Mouse (Mus musculus) limb, embryonic 13.5 days (tissue): ENCODE results near the gene Gpr37l1. TPM values are rescaled to one million over a fixed set of nuclear protein-coding genes. Genes with fewer than 3 reads are reported as not detected.

ENCODE experiments used
- ATAC-seq: fragments of 200-750 bp; cut with Nextera tagmentation; 2 replicates; pipeline ENCODE4 v1.8.0; 2017; ENCODE audit warnings: low read depth, moderate number of reproducible peaks, moderate TSS enrichment; ENCODE audit not compliant: low FRiP score
- H3K27ac ChIP-seq: fragments of 300-500 bp; sonication (generic); 2 replicates; pipeline ENCODE4 v1.5.1; 2015; ENCODE audit warnings: inconsistent platforms, mild to moderate bottlenecking, moderate library complexity
- H3K27me3 ChIP-seq: fragments of 300-500 bp; sonication (generic); 2 replicates; pipeline ENCODE4 v1.6.1; 2015; ENCODE audit warnings: mild to moderate bottlenecking, inconsistent platforms
- H3K36me3 ChIP-seq: fragments of 300-500 bp; sonication (generic); 2 replicates; pipeline ENCODE4 v1.6.1; 2015; ENCODE audit warnings: inconsistent platforms, mild to moderate bottlenecking, moderate library complexity
- H3K4me1 ChIP-seq: fragments of 300-500 bp; sonication (generic); 2 replicates; pipeline ENCODE4 v1.6.1; 2015; ENCODE audit warnings: inconsistent platforms
- H3K4me2 ChIP-seq: fragments of 300-500 bp; sonication (generic); replicated peaks from 2 replicates; pipeline ENCODE4 v1.6.1; 2015; ENCODE audit warnings: inconsistent platforms, mild to moderate bottlenecking, moderate library complexity
- H3K4me3 ChIP-seq: fragments of 300-500 bp; sonication (generic); 2 replicates; pipeline ENCODE4 v1.5.1; 2015; ENCODE audit warnings: moderate library complexity, mild to moderate bottlenecking, inconsistent platforms
- H3K9ac ChIP-seq: fragments of 300-500 bp; sonication (generic); 2 replicates; pipeline ENCODE4 v1.6.1; 2015; ENCODE audit warnings: mild to moderate bottlenecking, inconsistent platforms
- H3K9me3 ChIP-seq: fragments of 300-500 bp; sonication (generic); 2 replicates; pipeline ENCODE4 v1.6.1; 2016; ENCODE audit warnings: inconsistent platforms
- WGBS: fragments of 180-500 bp; shearing (Covaris S2); methylation state at CpG from one replicate; pipeline ENCODE4 v1.1.7; 2015; 5-methylcytosine and 5-hydroxymethylcytosine counted together
- polyA plus RNA-seq: library from polyadenylated mRNA; unstranded; fragments of >200 nt; fragmentation: Nextera tagmentation; extraction: Ambion mirVana; gene quantifications from 2 replicates; pipeline ENCODE4 v1.2.1, GENCODE M21; 2015

The Gpr37l1 gene
- polyA plus RNA-seq, result 0.06 TPM in 1 of 2 replicates, not detected in the other

- H3K4me1 ChIP-seq, result no peaks in the 10 kb centered on the region
- H3K27me3 ChIP-seq, result no peaks in the 10 kb centered on the region
- no peaks in the 10 kb centered on the region for H3K9me3 ChIP-seq
- H3K27ac ChIP-seq, result no peak within 1 kb of the TSS
- no peak within 1 kb of the TSS for H3K4me3 ChIP-seq
- 61% methylated on average over 11 of the region's 11 CpGs for WGBS
- no peak for ATAC-seq
- no peak within 1 kb of the TSS for H3K9ac ChIP-seq
- no peaks in the 10 kb centered on the region for H3K36me3 ChIP-seq
- no peak within 1 kb of the TSS for H3K4me2 ChIP-seq
Observed at GRCm38 (mm10) chr1:135167435-135167834, at the start of gene Gpr37l1. Gene Gpr37l1, minus strand, starts transcription at chr1:135167681.

GRCm38 (mm10) chr1:135213772-135214640 lies 46.5 kb upstream of the Gpr37l1 start:
- Histone ChIP-seq H3K27me3 (no peaks in the 10 kb centered on the region), H3K4me2 (no peak overlapping the region), H3K4me1 (0 out of 2 replicates have a peak, but pooled peaks cover 5% of the 10 kb centered on the region), H3K36me3 (no peaks in the 10 kb centered on the region), H3K9ac (no peak overlapping the region), H3K9me3 (no peaks in the 10 kb centered on the region), H3K27ac (no peak overlapping the region), H3K4me3 (no peak overlapping the region)
- 83% methylated on average over 9 of the region's 9 CpGs for WGBS
- no peak for ATAC-seq

GRCm38 (mm10) chr1:135210421-135210820 lies 42.9 kb upstream of the Gpr37l1 start:
- WGBS, result 63% methylated on average over 5 of the region's 5 CpGs
- Histone ChIP-seq H3K9ac (no peak overlapping the region), H3K4me2 (no peak overlapping the region), H3K4me3 (no peak overlapping the region), H3K27me3 (no peaks in the 10 kb centered on the region), H3K36me3 (no peaks in the 10 kb centered on the region), H3K4me1 (no peaks in the 10 kb centered on the region), H3K27ac (no peak overlapping the region), H3K9me3 (no peaks in the 10 kb centered on the region)
- no peak for ATAC-seq

- no peaks in the 10 kb centered on the region for H3K27me3 ChIP-seq
- no peak overlapping the region for H3K4me2 ChIP-seq
- no peak overlapping the region for H3K9ac ChIP-seq
- H3K4me3 ChIP-seq, result no peak overlapping the region
- no peaks in the 10 kb centered on the region for H3K9me3 ChIP-seq
- 71% methylated on average over 9 of the region's 9 CpGs for WGBS
- ATAC-seq, result no peak
- no peak overlapping the region for H3K27ac ChIP-seq
- 0 out of 2 replicates have a peak, but pooled peaks cover 12% of the 10 kb centered on the region for H3K4me1 ChIP-seq
- H3K36me3 ChIP-seq, result no peaks in the 10 kb centered on the region
Observed at GRCm38 (mm10) chr1:135208716-135209115, 41.2 kb upstream of the Gpr37l1 start.

- 92% methylated on average over 14 of the region's 14 CpGs for WGBS
- Histone ChIP-seq H3K9ac (no peak overlapping the region), H3K4me2 (no peak overlapping the region), H3K27me3 (no peaks in the 10 kb centered on the region), H3K4me3 (no peak overlapping the region), H3K9me3 (no peaks in the 10 kb centered on the region), H3K36me3 (no peaks in the 10 kb centered on the region), H3K4me1 (peaks cover 19% of the 10 kb centered on the region), H3K27ac (no peak overlapping the region)
- ATAC-seq, result no peak
Observed at GRCm38 (mm10) chr1:135206586-135207339, 39.3 kb upstream of the Gpr37l1 start.

GRCm38 (mm10) chr1:135205257-135205656 lies 37.8 kb upstream of the Gpr37l1 start:
- no peak for ATAC-seq
- Histone ChIP-seq H3K36me3 (no peaks in the 10 kb centered on the region), H3K4me2 (no peak overlapping the region), H3K27ac (no peak overlapping the region), H3K4me3 (no peak overlapping the region), H3K4me1 (peaks cover 19% of the 10 kb centered on the region), H3K27me3 (no peaks in the 10 kb centered on the region), H3K9me3 (no peaks in the 10 kb centered on the region), H3K9ac (no peak overlapping the region)
- 56% methylated on average over 4 of the region's 4 CpGs for WGBS

- 39% methylated on average over 12 of the region's 12 CpGs for WGBS
Observed at GRCm38 (mm10) chr1:135204196-135205126, 37.0 kb upstream of the Gpr37l1 start.

GRCm38 (mm10) chr1:135200400-135200799 lies 32.9 kb upstream of the Gpr37l1 start:
- Histone ChIP-seq H3K4me1 (peaks cover 36% of the 10 kb centered on the region), H3K9me3 (no peaks in the 10 kb centered on the region), H3K4me3 (no peak overlapping the region), H3K9ac (no peak overlapping the region), H3K27ac (no peak overlapping the region), H3K36me3 (no peaks in the 10 kb centered on the region), H3K27me3 (no peaks in the 10 kb centered on the region), H3K4me2 (no peak overlapping the region)
- ATAC-seq, result no peak
- WGBS, result 46% methylated on average over 4 of the region's 4 CpGs

More at GRCm38 (mm10) chr1:135204196-135205126, 37.0 kb upstream of the Gpr37l1 start:
- ATAC-seq, result no peak
- Histone ChIP-seq H3K4me1 (peaks cover 22% of the 10 kb centered on the region), H3K4me2 (no peak overlapping the region), H3K36me3 (no peaks in the 10 kb centered on the region), H3K9ac (no peak overlapping the region), H3K4me3 (no peak overlapping the region), H3K9me3 (no peaks in the 10 kb centered on the region), H3K27me3 (no peaks in the 10 kb centered on the region), H3K27ac (no peak overlapping the region)

GRCm38 (mm10) chr1:135199014-135199819 lies 31.7 kb upstream of the Gpr37l1 start:
- H3K27me3 ChIP-seq, result no peaks in the 10 kb centered on the region
- peaks cover 28% of the 10 kb centered on the region for H3K4me1 ChIP-seq
- peak overlapping the region; percentile 54 for H3K9ac ChIP-seq
- peak overlapping the region; percentile 26 for H3K4me3 ChIP-seq
- peak; percentile 30; the same call in 1 of the 2 replicates for ATAC-seq
- H3K36me3 ChIP-seq, result no peaks in the 10 kb centered on the region
- peak overlapping the region; percentile 60 for H3K4me2 ChIP-seq
- 1% methylated on average over 21 of the region's 21 CpGs for WGBS
- peak overlapping the region; percentile 52; the same call in 1 of the 2 replicates for H3K27ac ChIP-seq
- H3K9me3 ChIP-seq, result no peaks in the 10 kb centered on the region

GRCm38 (mm10) chr1:135198412-135198811 lies 30.9 kb upstream of the Gpr37l1 start:
- Histone ChIP-seq H3K4me3 (no peak overlapping the region), H3K9me3 (no peaks in the 10 kb centered on the region), H3K36me3 (no peaks in the 10 kb centered on the region), H3K27ac (no peak overlapping the region), H3K4me2 (peak overlapping the region; percentile 60), H3K4me1 (peaks cover 25% of the 10 kb centered on the region), H3K9ac (0 out of 2 replicates have a peak overlapping the region, but pooled peaks have one; percentile 19), H3K27me3 (no peaks in the 10 kb centered on the region)
- no peak for ATAC-seq
- whole genome bisulfite sequencing, result 54% methylated on average over 5 of the region's 5 CpGs
